Mouse (Mus musculus): Measurements from ENCODE around the gene Tob1.
A peak's percentile ranks its signal among the peaks of the same experiment; 100 is the strongest.

Tob1 gene

DNA sequence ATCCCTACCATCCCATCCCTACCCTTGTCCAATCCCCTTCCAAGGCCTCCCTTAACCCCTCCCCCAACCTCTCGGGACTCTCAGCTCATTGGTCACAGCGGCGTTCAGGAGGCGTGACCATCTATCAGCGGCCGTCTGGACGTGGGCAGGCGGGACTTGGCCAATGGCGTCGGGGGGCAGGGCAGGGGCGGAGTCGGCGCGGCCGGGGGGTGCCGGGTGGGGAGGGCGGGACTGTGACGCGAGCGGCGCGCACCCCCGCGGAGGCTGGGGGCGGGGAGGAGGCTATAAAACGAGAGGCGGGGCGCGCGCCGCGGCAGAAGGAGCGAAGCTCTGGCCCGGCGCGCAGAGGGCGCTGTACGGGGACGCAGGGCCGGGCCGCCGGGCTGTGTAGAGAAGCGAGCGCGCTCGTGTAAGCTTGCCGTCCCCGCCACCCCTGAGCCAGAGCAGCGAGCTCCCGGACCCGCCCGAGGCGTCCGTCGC is at the start of gene Tob1:
Gene Tob1 (plus strand): TSS at position 331 of the 480 bp plus-strand sequence.
- DNase-seq (ENCODE audit: low read depth in 1 of 2, low spot score in 2 of 2) = peak; percentile 90 to 93

DNA sequence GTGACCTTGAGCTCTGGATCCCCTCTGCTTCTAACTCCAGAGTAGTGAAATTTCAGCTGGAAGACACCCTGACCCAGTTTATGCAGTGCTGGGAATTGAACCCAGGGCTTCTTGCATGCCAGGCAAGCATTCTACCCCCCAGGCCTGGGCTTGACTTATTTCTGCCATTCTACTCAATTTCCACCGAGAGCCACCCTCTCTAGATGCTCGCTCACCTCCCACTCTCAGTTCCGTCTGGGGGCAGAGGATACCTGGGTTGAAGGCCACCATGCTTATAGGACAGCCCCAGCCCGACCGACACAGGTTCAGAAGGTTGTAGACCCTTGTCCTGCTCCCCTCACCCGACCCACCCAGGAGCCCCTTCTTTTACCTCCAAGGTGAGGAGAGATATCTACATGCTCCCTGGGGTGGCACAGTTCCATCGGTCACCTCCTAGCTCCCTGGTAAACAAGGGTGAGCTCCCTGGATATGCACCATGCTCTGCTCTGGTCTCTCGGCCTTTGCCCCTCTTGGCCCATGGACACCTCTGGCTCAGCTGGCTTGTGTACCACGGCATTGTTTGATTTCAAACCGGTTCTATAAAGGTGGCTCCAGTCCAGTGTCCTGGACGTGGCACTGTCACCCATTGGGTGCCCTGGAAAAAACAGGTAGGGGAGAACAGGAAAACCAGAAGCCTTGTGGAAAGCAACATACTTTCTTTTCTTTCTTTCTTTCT is 49.2 kb upstream of the Tob1 start:
- no peak for DNase-seq (ENCODE audit: low read depth in 1 of 2, low spot score in 2 of 2)

DNA sequence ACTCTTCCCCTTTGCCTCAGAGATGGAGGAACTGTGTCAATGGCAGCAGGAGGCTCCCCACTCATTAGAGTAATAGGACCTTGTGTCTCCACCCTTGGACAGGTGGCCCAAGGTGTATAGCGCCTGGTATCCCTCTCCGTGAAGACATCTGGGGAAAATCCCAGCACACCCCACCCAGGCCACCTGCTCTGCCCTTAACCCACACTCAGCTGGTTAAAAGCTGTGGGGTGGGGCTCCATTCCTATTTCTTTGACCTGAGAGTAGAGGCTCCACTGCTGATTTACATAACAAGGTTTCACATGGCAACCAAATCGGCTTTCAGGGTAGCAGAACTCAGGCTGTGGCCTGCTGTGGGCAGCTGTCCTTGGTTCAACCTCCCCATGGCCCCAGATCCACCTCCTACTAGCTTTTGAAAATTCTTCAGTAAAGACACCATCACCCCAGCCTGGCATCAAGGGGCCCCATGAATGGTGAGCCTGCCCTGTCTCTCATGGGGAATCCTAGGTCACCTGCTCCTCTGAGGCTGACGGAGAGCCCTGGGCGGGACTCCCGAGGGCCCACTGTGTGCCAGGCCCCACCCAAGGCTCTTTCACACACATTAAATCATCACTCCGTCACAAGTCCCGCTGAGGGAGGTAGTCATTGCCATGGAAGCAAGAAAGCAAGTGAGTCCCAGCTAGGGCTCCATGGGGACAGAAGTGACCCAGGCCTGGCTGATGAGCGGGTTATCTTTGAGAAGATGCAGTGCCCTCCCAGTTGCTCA is 48.1 kb upstream of the Tob1 start:
- no peak for DNase-seq (ENCODE audit: low read depth in 1 of 2, low spot score in 2 of 2)

DNA sequence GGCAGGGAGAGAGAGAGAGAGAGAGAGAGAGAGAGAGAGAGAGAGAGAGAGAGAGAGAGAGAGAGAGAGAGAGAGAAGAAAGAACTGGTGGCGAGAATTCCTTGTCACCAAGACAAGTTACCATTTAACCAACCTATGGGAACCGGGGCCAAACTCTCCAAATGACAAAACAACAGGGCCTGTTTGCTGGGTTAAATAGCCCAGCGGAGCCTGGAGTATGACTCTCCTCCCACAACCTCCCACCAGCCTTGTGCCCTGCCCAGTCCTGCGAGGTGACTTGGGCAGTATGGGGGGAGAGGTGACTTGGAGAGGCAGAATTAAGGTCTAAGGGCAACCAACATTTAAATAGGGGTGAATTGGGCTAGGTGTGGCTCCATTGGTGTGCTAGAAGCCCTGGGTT is 45.5 kb upstream of the Tob1 start:
- DNase-seq (ENCODE audit: low read depth in 1 of 2, low spot score in 2 of 2) = no peak

DNA sequence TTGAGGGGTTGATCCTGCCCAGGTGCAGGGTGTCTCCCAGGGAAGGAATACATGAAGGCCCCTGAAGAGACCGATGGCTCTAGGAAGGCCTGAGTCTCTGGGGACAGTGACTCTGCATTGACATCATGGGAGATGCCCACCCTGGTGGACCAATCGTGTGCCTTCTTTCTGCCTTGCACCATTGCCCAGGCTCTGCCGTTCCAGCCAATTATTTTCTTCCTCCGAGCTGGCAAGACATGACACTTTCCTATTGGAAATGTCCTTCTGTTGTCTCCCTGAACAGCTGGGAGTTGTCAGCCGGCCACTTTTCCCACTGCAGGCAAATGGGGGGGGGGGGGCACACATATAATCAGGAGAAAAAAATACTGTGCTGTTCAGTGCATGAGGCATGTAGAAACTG is 43.0 kb upstream of the Tob1 start:
- no peak for DNase-seq (ENCODE audit: low read depth in 1 of 2, low spot score in 2 of 2)

DNA sequence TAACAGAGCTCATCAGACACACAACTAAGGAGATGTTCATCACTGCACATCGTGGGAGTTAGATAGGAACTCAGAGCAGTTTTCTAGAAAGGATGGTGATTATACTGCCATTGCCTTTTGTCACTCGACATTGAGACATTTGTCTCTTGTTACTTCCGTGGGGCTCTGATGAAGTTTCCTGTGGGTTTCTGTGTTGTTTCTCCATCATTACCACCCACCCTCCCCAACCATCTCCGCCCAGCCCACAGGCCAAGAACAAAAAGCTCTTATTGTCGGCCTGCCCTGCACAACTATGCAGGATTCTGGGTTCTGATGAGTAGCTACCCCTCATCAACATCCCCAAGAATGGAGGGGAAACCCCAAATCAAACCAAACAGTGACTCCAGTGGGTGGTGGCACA is 41.7 kb upstream of the Tob1 start:
- no peak for DNase-seq (ENCODE audit: low read depth in 1 of 2, low spot score in 2 of 2)

DNA sequence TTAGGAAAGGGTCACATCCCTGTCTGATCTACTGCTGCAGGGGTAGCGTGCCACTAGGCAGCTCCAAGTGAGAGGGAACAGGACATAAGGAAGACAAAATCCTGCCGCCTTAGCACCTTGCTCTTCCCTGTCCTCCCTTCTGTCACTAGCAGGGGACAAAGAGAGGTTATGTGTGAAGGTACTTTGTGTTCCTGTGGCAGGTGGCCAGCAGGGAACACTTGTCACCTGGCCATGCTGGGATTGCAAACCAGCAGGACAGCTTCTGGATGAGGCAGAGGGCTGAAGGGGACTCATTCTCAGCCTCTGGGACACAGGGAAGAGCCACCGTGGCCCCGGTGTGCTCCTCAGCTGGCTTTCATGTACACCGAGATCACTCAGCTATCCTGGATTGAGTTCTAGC is 39.6 kb upstream of the Tob1 start:
- DNase-seq (ENCODE audit: low read depth in 1 of 2, low spot score in 2 of 2) = no peak

DNA sequence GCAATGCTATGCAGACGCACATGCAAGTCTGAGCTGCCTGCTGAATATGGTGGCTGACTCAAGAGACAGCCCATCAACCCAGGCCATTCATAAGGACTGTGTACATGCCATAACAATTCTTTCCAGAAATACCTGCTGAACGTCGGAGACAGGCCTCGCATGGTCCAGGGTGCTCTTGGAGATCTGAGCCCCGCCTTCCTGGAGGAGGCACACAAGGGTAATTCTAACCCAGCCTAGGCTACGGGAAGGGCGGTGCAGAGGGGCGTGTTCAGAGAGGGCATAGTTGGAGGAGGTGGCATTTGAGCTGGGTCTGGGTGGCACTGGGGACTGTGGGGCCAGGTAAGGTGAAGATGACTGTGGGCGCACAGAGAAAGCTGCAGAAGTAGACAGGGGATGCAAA is 39.1 kb upstream of the Tob1 start:
- no peak for DNase-seq (ENCODE audit: low read depth in 1 of 2, low spot score in 2 of 2)

DNA sequence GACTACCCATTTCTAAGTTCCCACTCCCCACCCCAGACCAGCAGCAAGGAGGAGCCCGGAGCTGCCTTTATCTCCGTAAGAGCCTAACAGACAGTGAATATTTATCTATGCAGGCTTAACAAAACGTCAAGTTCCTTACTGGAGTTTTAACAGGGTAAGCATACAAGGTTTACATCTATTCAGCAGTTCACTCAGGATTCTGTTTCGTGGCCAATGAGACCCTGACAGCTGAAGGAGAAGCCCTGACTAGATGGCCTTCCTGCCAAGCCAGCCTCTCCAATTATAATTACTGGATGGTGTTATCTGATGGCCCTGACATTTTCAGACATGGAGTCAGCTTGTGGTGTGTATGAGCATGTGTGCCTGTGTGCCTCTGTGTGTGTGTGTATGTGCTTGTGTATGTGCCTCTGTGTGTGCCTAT is 37.5 kb upstream of the Tob1 start:
- no peak for DNase-seq (ENCODE audit: low read depth in 1 of 2, low spot score in 2 of 2)

DNA sequence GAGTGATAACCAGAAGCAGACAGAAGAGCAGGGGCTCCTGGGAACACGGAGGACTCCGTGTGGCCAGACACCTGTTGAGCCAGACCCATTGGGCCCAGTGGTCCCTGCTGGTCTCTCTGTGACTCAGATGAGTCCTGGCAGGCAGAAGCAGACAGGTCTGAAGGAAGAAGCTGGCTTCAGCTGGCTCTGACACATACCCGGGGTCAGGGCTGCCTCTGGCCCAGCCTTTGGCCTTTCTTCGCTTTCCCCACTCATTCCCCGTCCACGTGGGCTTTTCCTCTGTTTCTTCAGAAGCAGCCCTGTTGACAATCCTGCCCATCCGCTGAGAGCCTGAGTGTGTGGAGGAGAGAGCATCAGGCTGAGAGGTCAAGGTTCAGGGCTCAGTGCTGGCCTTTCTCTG is 36.0 kb upstream of the Tob1 start:
- DNase-seq (ENCODE audit: low read depth in 1 of 2, low spot score in 2 of 2) = no peak

DNA sequence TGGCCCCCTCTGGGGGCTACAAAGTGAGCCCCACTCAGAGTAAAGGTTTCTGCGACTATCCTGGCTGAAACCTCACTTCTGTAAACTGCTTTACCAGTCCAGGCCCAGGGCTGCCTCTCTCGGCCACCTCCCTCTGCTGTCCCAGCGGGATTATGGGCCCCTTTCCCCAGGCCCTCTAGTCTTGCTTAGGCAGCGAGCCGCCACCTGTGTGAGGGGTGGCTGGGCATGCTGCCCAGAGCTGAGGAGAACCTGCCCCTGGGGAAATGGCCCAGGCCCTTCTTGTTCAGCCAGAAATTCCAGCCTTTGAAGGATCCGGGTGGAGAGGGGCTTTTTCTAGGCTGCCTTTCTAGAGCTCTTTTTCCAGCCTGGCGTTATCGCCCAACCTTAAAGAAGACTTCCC is 35.6 kb upstream of the Tob1 start:
- DNase-seq (ENCODE audit: low read depth in 1 of 2, low spot score in 2 of 2) = no peak

DNA sequence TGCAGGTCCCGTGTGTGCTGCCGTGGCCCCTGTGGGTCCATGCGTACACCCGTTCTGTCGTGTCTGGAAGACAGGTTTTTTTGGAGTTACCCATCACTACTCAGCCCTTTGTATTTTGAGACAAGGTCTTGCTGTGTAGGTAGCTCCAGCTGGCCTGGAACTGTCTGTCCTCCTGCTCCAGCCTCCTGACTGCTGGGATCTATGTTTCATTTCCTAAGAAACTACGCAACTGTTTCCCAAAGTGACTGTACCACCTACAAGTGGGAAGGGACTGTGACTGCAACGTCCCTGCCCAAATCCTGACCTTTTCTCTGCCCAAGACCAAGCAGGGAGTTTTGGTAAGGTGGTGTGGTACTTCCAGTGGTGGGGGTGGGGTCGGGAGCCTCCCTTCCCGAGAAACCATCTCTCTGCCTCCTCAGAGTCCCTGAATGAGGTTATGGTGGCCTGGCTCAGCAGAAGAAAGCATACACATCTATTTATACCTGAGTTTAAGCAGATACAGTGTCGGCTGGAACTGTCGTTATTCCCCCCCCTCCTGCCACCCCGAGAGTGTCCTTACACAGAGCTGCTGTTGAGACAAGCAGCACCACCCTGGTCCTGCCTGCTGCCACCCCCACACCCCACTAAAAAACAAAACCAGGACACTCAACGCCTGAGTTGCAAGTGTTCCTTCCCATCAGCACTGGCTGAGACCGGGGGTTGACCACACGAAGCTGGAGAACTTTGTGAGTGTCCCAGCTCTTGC is 33.2 kb upstream of the Tob1 start:
- DNase-seq (ENCODE audit: low read depth in 1 of 2, low spot score in 2 of 2) = no peak

DNA sequence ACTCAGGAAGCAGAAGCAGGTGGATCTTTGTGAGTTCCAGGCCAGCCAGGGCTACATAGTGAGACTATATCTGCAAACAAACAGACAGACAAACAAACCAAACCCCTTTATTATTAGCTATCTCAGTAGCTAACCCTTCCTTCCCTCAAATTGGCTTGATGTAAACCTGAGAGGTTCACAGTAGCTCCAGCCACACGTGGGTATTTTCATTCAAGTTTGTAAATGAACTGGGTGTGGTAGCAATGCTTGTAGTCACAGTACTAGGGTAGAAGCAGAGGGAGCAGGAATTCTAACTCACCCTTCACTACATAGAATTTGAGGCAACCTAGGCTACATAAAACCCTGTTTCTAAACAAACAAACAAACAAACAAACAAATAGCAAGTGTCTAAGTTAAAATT is 31.5 kb upstream of the Tob1 start:
- no peak for DNase-seq (ENCODE audit: low read depth in 1 of 2, low spot score in 2 of 2)

DNA sequence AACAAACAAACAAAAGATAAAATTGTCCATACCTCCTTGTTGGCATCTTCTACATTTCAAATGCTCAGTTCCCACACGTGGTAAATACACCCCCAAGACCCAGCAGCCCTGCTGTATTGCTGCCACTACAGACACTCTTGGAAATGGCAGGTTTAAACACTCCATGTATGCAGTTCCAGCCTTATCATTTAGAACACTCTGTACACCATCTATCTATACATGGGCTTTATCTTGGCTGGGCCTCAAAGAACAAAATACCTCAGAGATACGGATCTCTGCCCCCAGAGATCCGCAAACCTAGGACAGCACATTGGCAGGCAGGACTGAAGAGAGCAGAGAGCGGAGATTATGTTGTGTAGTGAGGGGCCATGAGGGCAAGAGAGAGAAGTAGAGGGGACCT is 31.1 kb upstream of the Tob1 start:
- DNase-seq (ENCODE audit: low read depth in 1 of 2, low spot score in 2 of 2) = no peak

DNA sequence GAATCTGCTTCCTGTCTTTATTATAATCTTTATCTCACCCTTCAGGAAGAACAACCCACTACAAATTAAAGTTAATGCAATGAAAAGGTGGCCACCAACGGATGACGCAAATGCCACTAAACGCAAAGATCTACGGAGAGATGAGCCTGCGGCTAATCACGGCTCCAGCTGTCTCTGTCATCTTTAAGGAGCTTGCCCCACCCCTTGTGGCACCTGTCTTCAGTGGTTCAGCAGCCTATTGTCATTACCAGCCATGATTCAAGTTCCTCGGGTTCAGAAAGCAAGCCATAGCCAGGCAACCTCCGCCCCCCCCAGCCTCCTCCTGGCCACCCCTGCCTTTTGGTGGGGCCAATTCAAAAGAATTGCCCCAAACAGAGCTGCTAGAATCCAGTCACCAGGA is 29.6 kb upstream of the Tob1 start:
- no peak for DNase-seq (ENCODE audit: low read depth in 1 of 2, low spot score in 2 of 2)

DNA sequence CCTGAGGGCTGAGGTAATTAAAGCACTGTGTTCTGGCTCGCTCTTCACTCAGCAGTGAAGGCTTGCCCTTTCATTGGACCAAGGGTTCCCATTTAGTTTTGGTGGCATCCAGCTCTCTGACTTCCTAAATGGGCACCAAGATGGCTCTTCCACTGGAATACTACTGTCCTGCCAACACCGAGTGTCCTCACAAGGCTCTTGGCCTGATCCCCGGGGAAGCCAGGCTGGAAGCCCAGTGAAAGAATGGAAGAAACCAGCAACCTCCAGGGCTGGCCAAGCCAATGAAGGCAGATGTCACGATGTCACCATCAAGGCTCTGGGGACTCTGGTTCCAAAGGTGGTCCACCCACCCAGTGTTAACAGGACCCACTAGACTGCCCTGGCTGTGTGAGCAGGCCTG is 28.5 kb upstream of the Tob1 start:
- DNase-seq (ENCODE audit: low read depth in 1 of 2, low spot score in 2 of 2) = no peak

DNA sequence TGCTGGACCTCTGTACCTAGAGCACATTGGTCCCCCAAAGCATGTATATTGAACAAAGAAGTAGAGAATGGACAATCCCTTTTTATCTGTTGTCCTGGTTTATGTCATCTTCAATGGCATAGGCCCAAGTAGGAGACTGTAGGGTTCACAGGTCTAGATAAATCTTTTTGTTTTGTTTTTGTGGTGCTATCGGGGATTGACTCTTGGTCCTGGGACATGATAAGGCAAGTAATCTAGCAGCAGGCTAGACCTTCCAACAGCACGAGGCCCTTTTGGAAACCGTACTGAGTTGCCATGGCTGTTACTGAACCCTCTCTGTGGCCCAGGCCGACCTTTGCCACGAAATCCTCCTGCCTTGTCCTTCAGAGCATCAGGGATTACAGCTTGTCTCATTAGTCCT is 28.1 kb upstream of the Tob1 start:
- DNase-seq (ENCODE audit: low read depth in 1 of 2, low spot score in 2 of 2) = no peak

DNA sequence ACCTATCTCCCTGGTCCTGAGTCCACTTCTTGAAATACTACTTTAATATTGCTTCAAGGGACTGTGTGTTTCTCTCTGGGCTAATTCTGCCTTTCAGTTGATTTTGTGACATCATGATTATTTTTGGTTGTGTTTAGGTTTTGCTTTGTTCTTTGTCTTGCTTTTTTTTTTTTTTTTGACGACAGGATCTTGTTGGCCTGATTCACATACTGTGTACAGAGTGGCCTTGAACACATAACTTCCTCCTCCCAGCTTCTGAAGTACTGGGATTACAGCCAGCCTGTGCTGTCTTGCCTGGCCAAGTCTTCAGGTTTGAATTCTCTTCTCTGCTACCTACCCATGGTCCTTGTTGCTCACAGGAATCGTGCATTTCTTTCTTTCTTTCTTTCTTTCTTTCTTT is 27.6 kb upstream of the Tob1 start:
- DNase-seq (ENCODE audit: low read depth in 1 of 2, low spot score in 2 of 2) = no peak

DNA sequence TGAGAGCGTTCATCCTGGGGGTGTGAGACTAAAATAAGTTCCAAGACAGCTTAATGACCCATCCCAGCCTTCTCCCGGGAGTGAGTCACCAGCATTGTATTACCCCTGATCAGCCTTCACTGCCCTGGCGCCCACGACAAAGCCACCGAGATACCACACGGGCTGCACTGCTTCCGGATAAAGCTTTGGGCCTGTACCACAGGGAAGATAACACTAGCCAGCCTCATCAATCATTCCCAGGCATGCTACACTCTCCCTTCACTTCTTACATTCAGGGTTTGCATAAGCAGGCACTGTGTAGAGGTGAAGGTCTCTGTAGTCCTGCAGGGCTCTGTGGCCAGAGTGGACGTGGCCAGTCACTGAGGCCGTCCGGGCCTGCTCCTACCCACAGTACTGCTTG is 21.7 kb upstream of the Tob1 start:
- DNase-seq (ENCODE audit: low read depth in 1 of 2, low spot score in 2 of 2) = no peak

DNA sequence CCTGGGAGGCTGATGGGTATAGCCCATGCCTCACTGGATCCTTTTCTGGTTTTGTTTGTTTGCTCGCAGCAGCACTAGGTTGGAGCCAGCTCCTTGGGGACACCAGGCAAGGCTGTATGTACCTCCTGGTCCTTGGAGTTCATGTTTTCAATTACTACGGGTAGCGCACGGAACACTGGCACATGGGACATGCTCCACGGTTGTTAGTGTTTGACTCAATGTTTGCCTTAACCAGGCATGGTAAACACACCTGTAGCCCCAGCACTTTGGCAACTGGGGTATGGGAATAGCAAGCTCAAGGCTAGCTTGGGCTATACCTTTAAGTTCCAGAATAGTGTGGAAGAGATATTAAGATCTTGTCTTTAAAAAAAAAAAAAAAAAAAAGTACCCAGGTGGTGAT is 20.6 kb upstream of the Tob1 start:
- no peak for DNase-seq (ENCODE audit: low read depth in 1 of 2, low spot score in 2 of 2)

DNA sequence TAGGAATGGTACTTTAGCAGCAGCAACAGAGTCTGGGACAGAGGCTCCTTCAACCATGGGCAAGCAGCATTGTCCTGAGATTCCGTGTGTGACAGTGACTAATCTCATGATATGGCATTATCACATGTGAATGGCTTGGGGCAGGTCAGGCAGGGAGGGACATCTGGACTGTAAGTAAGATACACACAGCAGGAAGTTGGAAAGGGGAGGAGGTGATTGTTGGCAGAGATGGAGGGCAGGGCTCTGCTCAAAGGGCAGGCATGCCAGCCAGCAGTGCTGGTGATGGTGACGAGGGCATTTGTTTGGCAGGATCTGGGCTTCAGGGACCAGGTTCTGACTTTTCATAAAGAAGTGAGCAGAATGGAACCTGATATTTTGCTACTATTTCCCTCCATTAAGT is 18.1 kb upstream of the Tob1 start:
- no peak for DNase-seq (ENCODE audit: low read depth in 1 of 2, low spot score in 2 of 2)

DNA sequence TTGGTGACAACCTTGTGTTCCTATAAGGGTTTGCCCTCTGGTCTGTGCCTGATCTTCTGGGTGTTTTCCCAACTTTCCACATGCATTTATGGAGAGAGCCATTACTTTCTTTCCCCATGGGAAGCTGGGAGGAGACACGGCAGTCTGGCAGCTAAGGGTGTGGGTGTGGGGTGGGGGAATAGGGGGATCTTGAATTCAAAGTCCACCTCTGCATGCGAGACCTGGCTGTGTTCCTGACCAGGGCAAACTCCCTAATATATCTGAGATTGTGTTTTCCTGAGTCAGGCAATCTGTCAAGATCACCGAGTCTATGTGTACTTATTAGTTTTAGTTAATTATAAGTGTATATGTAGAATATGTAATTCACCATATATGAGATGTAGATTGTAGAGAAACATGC is 14.9 kb upstream of the Tob1 start:
- no peak for DNase-seq (ENCODE audit: low read depth in 1 of 2, low spot score in 2 of 2)

Measured in monocyte, adult 2 months (primary cell).